Mouse (Mus musculus) lung, embryonic 16.5 days (tissue): ENCODE results near the gene Atraid. TPM values are rescaled to one million over a fixed set of nuclear protein-coding genes. Genes with fewer than 3 reads are reported as not detected.

Experiments used
- polyA plus RNA-seq: library from polyadenylated mRNA; unstranded; fragments of >200 nt; fragmentation: Nextera tagmentation; extraction: Ambion mirVana; gene quantifications from 2 replicates; pipeline ENCODE4 v1.2.1, GENCODE M21; 2015

Atraid gene
- polyA plus RNA-seq, 1 experiment from 2014 or later = 170 TPM

Other genes starting within 250 kb of the Atraid start
- 22.4 and 25.4 TPM in 2 replicates for gene Mapre3, start 233.7 kb upstream of the Atraid start, polyA plus RNA-seq
- 79.8 and 84.4 TPM in 2 replicates for gene Tmem214, start 180.3 kb upstream of the Atraid start, polyA plus RNA-seq
- gene Agbl5, start 159.6 kb upstream of the Atraid start, polyA plus RNA-seq = 20.9 and 21.2 TPM in 2 replicates
- 446 TPM in 2 replicates for gene Ost4, start 140.5 kb upstream of the Atraid start, polyA plus RNA-seq
- gene Emilin1, start 134.9 kb upstream of the Atraid start, polyA plus RNA-seq = 212 and 225 TPM in 2 replicates
- 13.2 and 15.0 TPM in 2 replicates for gene Khk, start 126.9 kb upstream of the Atraid start, polyA plus RNA-seq
- 2.1 and 3.3 TPM in 2 replicates for gene Cgref1, start 102.7 kb upstream of the Atraid start, polyA plus RNA-seq
- 125 and 129 TPM in 2 replicates for gene Preb, start 88.0 kb upstream of the Atraid start, polyA plus RNA-seq
- gene Tcf23, start 79.7 kb upstream of the Atraid start, polyA plus RNA-seq = 0.21 and 0.40 TPM in 2 replicates
- gene Slc5a6, start 612 bp downstream of the Atraid start, polyA plus RNA-seq = 6.1 and 8.2 TPM in 2 replicates
- 19.8 and 23.7 TPM in 2 replicates for gene Cad, start 6.5 kb downstream of the Atraid start, polyA plus RNA-seq
- not detected in 2 replicates for gene Dnajc5g, start 58.0 kb downstream of the Atraid start, polyA plus RNA-seq
- gene Slc30a3, start 59.9 kb downstream of the Atraid start, polyA plus RNA-seq = 0.25 and 0.54 TPM in 2 replicates
- gene Trim54, start 68.4 kb downstream of the Atraid start, polyA plus RNA-seq = 0.65 and 2.3 TPM in 2 replicates
- gene Ucn, start 90.5 kb downstream of the Atraid start, polyA plus RNA-seq = not detected in 2 replicates
- 59.0 and 61.3 TPM in 2 replicates for gene Mpv17, start 105.9 kb downstream of the Atraid start, polyA plus RNA-seq
- gene Gm29609, start 131.6 kb downstream of the Atraid start, polyA plus RNA-seq = 1.5 and 1.9 TPM in 2 replicates
- 72.4 and 78.2 TPM in 2 replicates for gene Gtf3c2, start 131.8 kb downstream of the Atraid start, polyA plus RNA-seq
- 144 and 145 TPM in 2 replicates for gene Snx17, start 144.9 kb downstream of the Atraid start, polyA plus RNA-seq
- 58.9 and 64.2 TPM in 2 replicates for gene Eif2b4, start 145.1 kb downstream of the Atraid start, polyA plus RNA-seq
- gene Zfp513, start 154.0 kb downstream of the Atraid start, polyA plus RNA-seq = 5.8 and 6.6 TPM in 2 replicates
- 122 and 126 TPM in 2 replicates for gene Ppm1g, start 172.4 kb downstream of the Atraid start, polyA plus RNA-seq
- 152 and 162 TPM in 2 replicates for gene Nrbp1, start 192.6 kb downstream of the Atraid start, polyA plus RNA-seq
- gene Gm9970, start 192.9 kb downstream of the Atraid start, polyA plus RNA-seq = 0.57 and 0.60 TPM in 2 replicates
- gene Krtcap3, start 203.4 kb downstream of the Atraid start, polyA plus RNA-seq = 38.9 and 40.8 TPM in 2 replicates
- 41.6 and 44.3 TPM in 2 replicates for gene Ift172, start 242.8 kb downstream of the Atraid start, polyA plus RNA-seq
- 28.7 and 34.5 TPM in 2 replicates for gene Fndc4, start 247.8 kb downstream of the Atraid start, polyA plus RNA-seq
- gene Gckr, start 249.1 kb downstream of the Atraid start, polyA plus RNA-seq = 0.38 and 1.0 TPM in 2 replicates